Mouse (Mus musculus): ENCODE data around the gene Rps27.
"Not testable (repeated sequence)": the region's sequence is repeated elsewhere in the genome, so short reads cannot be mapped to it uniquely, and the experiment has no call there.

Gene Rps27

DNA sequence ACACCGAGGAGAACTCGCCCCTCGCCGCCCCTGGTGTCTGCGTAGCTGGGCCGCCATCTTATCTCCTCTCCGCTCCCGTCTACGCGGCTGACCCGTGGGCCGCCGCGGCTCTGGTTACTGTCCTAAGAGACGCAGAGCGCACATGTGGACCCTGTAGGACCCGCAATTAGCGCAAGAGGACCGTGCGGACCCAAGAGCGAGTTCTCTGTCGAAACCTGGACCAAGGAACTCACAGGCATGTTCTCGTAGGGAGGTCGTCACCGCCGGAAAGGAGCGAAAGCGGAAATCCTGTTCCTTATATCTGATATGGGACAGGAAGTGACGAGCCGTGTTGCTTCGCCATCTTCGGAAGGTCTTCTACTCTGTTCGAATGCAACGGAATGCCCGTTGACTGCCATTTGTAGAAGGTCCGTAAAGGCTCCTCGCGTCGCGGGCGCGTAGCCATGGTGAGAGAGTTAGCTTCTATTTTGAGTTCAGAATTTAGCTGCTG is at the start of gene Rps27, which contains the start of gene Rab13:
TSS of gene Rps27 (minus strand) at position 275 of the 490 bp plus-strand sequence.
TSS of gene Rab13 (plus strand) at position 319 of the 490 bp plus-strand sequence.
- peak; percentile 97 for DNase-seq (ENCODE audit: low read depth)

DNA sequence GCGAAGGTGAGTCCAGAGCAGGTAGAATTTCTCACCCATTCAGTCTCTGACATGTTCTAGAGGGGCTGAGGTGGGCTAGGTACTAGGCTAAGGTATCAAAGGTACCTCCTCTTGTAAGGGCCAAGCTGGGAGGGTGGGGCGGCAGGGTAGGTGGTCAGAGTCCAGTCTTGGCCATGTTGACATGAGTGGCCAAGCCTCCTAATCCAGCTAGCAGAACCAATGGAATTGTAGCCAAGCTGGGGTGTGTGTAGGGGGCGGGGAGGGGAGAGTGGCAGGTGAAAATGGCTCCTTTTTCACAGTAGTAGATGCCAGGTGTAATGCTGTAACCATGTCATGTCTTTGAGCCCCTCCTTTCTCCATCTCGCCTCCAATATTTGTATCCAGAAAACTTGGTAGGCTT is 45.1 kb upstream of the Rps27 start:
- DNase-seq (ENCODE audit: low read depth) = no peak

DNA sequence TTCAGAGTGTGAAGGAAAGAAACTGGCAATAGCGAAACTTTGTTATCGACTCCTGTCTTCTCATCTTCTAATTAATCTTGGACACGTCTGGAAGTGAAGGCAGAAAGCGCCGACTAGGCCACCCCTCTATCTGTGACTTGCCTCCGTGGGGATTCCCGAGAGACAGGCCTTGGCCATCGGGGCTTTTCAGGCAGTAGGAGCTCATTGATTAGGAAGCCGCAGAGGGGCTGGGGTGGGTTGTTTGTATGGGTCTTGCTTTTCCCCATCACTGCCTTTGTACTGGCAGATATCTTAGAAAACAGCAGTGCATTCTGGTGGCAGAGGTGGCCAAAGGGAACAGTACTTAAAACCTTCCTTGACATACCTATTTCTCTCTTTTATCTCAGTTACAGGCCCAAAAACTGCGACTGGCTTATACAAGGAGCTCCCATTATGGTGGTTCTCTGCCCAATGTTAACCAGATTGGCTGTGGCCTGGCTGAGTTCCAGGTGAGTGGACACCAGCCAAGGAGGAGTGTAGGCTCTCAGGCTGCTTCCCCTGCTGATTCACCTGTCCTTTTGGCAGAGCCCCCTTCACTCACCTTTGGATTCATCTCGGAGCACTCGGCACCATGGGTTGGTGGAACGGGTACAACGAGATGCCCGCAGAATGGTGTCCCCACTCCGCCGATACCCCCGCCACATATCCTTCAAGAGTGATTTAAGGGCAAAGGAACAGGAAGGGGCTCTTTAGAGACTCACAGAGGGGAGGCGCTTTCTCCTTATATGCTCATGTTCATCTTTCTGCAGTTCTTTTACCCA is 43.5 kb upstream of the Rps27 start:
- DNase-seq (ENCODE audit: low read depth) = no peak

DNA sequence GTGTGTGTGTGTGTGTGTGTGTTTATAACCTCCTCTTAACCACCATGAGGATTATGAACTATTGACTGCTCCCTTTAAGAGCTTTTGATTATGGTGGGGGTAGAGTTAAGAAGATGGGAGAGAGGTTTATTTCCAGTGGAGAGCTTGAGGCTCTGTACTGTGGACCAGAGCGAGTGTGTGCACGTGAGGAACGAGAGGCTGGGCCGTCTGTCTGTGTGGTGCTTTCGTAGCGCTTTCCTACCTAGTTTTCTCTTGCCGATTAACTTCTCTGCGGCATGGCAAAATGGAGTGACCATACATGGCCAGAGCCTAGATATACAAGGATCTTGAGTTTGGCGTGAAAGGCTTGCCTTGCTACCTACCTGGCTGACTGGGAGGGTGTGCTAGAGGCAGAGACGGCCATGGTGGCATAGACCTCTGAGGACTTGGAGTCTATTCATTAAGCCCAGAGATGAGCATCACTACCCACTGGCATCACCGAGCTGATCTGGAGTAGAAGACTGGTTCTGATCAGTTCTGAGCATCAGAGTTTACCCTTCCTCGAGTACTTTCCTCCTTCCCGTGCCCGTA is 42.4 kb upstream of the Rps27 start:
- DNase-seq (ENCODE audit: low read depth) = no peak

DNA sequence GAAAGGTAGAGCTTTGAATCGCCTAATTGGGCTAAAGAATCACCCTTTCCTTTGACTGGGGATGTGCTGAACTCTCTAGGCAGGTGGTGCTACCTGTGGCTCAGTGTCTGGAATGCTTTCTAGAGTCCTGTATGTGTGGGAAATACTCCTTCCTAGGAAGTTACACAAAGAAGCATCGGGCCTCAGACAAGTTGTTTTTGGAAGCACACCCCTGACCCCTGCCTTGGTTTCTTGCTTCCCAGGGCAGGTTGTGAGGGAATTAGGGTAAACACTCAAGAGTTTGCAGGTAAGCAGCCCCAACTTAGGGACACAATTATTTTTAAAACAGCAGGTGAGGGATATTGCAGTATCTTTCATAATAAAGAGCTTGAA is 41.7 kb upstream of the Rps27 start:
- no peak for DNase-seq (ENCODE audit: low read depth)

DNA sequence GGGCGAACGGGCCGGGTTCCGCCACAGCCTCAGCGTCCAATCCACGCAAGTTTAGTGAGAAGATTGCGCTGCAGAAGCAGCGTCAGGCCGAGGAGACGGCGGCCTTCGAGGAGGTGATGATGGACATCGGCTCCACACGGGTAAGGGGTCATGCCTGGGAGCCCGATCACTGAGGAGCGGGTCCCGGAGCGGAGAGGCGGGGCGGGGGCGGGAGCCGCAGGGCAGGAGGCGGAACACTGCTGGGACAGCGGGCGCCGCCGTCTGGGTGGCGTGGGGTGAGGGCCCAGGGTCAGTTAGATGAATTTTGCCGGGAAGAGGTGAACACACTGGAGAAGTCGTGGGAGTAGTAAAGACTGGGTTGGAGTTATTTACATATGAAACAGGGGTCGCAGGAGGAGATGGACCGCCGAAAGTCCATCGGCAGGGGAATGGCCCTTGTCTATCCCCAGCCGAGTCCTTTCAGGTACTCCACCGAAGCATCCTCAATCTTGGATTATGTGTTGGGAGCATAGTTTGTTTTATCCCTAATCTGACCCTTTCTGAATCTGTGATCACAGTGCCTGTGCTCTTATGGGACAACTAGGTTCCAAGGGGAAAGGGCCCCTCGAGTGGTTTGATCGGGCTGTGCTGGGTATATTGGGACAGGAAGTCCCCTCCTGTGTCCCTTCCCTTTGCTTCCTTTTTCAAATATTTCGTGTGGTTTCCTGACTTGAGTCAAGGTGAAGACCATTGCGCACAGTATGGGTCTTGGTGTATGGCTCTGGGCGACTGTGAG is 41.2 kb upstream of the Rps27 start:
- DNase-seq (ENCODE audit: low read depth) = peak; percentile 52

DNA sequence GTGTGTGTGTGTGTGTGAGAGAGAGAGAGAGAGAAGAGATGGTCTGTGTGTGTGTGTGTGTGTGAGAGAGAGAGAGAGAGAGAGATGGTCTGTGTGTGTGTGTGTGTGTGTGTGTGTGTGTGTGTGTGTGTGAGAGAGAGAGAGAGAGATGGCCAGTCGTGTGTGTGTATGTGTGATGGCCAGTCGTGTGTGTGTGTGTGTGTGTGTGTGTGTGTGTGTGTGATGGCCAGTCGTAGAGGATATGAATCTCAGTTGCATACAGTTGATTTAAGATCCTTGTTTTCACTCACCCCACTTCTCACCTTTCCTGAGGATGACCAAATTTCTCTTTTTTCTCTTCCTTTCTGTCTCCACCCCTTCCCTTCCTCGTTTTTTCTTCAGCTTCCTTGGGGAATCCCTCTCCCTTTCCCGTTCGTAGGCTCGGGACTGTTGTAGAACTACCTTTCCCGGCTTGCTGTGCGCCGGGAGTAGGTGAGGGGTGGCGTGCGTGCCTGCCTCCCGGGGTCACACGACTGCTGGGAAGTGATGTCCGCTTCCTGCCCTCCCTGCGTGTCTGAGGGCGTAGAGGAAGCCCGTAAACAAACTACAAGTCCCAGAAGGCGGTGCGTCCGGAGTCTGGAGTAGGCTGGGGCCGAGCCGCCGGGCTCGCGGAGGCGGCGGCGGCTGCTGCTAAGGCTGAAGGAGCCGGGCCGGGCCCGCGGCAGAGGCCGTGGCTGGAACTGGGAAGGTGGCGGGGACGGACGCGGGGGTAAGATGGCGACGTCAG is 40.4 kb upstream of the Rps27 start, which contains the start of gene Crtc2:
TSS of gene Crtc2 (plus strand) at position 511 of the 766 bp plus-strand sequence.
- DNase-seq (ENCODE audit: low read depth) = peak; percentile 92

DNA sequence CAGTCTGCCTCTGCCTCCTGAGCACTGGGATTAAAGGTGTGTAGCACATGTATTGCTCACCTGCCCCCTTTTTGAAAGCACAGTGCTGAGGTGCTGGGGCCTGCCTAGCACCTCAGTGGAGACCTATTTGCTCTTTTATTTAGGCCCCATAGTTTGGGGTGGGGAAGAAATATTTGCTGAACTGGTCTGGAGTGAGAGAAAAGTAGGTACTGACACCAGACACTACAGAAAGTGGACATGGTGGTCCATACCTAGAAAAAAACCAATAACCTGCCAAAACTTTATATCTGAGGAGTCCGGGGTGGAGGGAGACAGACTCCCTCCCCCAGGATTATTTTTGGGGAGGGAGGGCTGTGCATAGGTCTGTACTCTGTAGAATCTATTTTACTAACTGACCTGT is 39.7 kb upstream of the Rps27 start:
- peak; percentile 36 for DNase-seq (ENCODE audit: low read depth)

DNA sequence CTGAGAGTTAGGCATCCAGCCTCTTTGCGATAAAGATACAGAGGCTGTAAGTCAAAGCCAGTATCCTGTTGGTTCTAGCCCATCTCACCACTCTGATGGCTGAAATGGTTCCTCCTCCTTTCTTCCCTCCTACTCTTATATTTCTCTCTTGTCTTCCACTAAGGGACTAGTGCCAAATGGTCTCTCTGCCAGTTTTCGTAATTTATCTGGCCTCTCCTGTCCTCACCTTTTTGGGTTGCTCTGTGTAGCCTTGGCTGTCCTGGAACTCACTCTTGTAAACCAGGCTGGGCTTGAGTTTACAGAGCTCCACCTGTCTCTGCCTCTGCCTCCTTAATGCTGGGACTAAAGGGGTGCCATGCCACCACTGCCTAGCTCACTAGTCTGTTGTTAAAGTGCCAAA is 39.2 kb upstream of the Rps27 start:
- not testable (repeated sequence) for DNase-seq (ENCODE audit: low read depth)

DNA sequence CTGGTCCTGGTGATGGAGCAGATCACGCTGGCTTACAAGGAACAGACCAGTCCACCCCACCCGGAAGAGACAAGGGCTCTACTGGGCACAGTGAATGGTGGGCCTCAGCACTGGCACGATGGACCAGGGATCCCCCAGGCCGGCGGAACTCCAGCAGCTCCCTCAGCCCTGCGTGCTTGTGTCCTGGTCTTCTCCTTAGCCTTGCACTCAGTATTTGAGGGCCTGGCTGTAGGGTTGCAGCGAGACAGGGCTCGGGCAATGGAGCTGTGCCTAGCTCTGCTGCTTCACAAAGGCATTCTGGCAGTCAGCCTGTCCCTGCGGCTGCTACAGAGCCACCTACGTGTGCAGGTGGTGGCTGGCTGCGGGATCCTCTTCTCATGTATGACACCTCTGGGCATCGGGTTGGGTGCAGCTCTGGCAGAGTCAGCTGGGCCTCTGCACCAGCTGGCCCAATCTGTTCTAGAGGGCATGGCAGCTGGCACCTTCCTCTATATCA is 38.3 kb upstream of the Rps27 start:
- DNase-seq (ENCODE audit: low read depth) = not testable (repeated sequence)

DNA sequence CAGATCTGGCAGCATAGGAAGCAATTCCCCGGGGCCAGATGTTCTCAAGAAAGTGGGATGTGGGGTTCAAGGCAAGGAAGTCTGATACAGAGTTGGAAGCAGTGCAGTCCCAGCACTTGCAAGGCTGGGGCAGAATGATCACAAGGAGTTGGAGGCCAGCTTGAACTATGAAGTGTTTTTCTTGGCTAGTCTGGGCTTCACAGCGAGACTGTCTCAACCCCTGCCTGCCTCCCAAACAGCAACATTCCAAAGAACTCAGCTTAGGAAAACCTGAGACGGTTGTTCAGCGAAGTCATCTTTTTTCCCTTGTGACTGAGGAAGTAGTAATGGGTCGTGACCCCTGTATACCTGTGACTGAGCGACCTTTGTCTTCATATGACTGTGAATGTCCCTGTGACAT is 37.3 kb upstream of the Rps27 start:
- no peak for DNase-seq (ENCODE audit: low read depth)

DNA sequence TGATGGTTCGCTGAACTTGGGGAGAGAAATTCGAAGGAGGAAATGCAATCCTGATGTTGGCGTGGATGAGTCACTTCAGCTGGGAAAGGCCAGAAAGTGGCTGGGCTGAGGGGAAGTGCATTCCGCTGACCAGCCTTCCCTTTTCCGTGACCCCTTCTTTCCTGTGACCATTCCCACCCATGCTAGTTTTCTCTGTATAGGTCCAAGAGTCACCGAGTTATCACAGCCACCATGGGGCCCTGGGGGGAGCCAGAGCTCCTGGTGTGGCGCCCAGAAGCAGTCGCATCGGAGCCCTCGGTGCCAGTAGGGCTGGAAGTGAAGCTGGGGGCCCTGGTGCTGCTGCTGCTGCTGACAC is 35.3 kb upstream of the Rps27 start:
- DNase-seq (ENCODE audit: low read depth) = no peak

DNA sequence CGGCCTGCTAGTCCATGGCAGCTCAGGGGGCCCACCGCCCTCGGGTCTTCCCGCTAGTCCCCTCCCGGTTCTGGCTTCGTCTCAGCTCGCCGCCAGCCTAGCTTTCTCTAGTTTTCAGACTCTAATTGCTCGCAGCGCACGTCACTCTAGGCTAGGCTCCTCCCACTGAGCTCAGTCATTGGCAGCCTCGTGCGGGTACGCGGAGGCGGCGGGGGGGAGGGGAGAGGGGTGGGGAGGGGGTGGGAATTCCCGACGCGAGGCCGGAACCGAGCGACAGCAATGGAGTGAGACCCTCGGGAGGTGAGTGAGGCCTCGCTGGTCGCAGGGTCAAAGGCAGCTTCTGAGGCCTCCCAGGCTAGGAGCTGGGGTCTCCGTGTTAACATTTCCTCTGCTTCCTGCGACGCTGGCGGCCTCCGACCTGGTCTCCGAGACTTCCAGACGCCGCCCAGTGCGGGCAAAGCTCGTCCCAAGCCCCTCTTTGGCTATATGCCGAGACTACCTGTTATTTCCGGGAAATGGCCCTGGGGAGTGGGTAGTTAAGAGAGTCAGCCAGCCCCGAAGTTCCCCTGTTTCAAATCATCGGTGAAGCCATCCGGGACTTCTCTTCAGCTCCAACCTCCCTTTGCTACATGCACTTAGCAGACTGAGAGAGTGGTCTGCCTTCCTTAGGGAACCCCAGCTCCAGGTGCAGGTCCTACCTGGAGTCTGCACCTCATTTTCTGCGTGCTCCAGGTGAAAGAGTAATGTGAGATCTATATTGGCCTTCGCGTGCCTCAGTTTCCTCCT is 34.7 kb upstream of the Rps27 start, which contains the start of gene Slc39a1:
TSS of gene Slc39a1 (plus strand) at position 213 of the 786 bp plus-strand sequence.
- peak; percentile 92 for DNase-seq (ENCODE audit: low read depth)

DNA sequence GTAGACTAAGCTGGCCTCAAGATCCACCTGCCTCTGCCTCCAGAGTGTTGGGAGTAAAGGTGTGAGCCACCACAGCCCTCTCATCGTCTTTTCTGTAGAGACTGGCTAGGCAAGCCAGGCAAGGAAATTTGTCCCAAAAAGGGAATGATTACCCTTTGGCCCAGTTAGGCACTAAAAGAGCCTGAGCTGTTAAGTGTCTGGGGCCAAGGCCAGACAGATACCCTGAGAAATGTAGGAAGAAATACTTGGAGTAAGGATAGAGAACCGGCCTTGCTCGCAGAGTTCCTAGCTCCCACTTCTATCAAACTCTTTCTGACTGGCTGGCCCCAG is 34.1 kb upstream of the Rps27 start:
- no peak for DNase-seq (ENCODE audit: low read depth)

DNA sequence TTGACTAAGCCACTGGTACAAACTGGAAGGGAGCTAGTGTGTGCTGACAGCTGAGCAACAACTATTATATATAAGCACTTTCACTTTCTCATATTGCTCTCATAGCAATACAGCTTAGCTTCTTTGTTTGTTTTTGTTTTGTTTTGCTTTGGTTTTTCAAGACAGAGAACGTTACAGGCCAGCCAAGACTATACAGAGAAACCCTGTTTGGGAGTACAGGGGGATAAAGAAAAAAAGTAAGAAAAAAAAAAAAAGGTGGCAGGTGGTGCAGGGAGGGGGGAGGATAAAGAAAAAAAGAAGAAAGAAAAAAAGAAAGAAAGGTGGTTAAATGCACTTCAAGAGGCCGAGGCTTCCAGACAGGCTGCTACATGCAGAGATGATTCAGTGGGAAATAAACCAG is 32.0 kb upstream of the Rps27 start:
- DNase-seq (ENCODE audit: low read depth) = peak; percentile 50

DNA sequence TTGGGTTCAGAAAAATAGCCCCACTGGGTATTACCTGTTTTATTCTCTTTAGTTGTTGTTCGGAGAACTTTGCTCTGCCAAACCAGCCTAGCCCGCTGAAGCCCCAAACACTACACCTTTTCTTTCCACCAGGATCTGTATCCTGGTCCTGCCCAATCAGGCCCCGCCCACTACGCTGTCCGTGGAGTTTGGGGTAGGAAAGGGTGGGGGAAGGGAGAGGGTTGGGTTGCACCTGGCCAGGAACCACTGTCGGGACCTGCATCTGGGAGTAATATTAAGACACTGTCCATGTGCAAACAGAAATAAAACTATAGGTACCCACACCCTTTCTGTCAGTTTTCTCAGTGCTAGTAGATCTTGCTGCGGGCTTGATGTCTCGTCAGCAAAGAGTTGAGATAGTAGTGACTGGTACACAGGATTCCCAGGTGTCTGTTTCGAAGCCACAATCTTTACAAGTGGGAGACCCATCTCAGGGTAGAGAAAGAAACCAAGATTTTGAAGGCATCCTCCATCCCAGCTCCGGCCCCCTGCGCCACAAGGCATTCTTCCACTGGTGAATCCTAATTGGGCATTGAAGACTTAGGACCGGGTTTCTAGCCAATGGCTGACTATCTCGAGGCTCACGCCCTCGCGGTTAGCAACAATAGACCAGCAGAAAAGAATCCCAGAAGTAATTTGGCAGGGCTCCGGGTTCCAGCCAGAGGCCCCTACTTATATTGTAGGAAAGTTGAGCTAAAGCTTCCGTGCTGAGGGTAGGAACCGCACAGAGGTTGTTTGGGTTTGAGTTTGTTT is 29.7 kb upstream of the Rps27 start, which contains the start of gene Creb3l4:
TSS of gene Creb3l4 (minus strand) at position 529 of the 792 bp plus-strand sequence.
- DNase-seq (ENCODE audit: low read depth) = no peak

DNA sequence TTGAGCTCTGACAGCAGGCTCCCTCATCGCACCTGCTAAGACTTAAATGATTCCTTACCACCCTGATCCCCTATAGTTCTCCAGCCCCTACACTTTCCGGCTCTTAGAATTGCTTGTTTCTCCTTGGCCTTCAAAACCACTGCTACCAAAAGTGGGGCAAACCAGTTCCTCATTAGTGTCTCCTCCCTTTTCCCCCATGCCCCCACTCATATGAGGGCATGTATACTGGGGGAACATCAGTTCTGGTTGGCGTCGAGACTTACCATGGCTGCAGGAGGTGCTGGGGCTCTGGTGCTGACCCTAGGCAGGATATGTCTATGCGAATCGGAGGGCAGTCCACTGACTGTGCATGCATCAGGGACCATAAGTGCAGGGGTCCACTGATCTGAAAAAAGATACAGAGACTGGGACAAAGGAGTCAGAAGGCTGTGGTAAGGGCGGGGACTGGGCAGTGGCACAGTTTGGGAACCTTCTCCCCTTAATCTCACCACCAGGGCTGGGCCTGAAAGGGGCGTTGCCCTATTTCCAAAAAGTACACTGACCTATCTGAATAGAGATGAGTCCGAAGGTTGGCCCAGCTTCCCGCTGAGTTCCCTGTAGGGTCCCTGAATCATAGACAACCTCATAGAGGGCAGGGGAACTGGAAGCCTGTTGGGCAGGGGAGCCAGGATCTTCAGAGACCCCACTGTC is 28.4 kb upstream of the Rps27 start:
- DNase-seq (ENCODE audit: low read depth) = no peak

DNA sequence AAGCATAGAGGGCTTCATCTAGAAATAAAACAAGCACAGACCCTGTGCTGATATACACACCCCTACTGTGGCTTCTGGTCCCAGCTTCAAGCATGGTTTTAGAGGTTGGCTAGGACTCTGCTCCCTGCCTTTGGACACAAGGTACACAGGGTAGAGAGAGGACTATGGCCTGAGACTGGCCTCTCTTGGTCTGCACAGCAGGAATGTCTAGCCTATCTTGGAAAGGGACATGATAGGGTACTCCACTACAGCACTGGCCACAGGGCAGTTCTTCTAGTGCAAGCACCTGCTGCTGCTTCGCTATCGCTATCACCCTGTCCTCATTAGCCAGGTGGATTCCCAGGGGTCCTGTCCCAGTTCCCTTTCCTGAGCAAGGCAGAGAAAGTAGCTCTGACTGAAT is 27.8 kb upstream of the Rps27 start:
- DNase-seq (ENCODE audit: low read depth) = no peak

DNA sequence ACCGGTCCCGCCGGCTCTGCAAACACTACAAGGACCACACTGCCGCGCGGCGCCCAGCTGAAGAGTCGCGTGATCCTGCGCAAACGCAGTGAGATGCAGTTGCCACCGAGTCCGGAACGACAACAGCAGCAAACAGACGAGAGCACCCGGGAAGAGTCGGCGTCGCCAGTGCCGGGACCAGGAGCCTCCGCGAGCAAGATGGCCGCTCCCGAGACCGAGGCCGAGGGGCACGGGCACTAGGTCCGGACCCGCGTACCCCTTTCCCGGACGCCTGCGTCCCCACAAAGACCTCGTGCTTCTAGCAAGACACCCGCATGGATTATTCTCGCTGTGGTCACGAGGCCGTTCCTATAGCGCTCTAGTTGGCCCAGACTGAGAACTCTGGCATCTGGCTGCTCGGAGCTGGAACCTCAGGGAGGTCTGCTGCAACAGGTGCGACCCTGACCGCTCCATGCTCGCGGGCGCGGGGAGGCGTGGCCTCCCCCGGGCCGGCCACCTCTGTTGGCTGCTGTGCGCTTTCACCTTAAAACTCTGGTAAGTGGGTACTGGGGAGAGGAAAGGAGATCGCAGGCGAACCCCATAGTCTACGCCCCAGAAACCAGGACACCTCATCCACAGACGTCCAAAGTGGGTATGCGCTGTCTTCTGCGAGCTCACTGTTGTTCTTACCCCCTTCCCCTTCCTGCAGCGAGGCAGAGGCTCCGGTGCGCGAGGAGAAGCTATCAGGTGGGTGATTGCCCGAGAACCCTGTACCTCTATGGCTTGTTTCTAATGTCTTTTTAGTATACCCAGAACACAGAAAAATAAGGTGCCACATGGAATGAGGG is 18.3 kb upstream of the Rps27 start, which contains the start of gene Jtb:
TSS of gene Jtb (plus strand) at position 91 of the 827 bp plus-strand sequence.
- peak; percentile 94 for DNase-seq (ENCODE audit: low read depth)

Data from naive thymus-derived CD4-positive, alpha-beta T cell, adult 2 months (primary cell).